Mouse (Mus musculus) brain, embryonic 14.5 days (tissue): ENCODE data around the gene Rab19.

Experiments used
- CTCF ChIP-seq: fragments of 200-500 bp; IDR thresholded peaks from 2 replicates; pipeline ENCODE4 v1.5.1; 2012; ENCODE audit warnings: inconsistent platforms, mild to moderate bottlenecking, moderate library complexity, borderline replicate concordance; ENCODE audit not compliant: insufficient read depth, insufficient read length; ENCODE audit errors: extremely low read depth
- POLR2A ChIP-seq: fragments of 200-500 bp; IDR thresholded peaks from 2 replicates; pipeline ENCODE4 v1.6.1; 2012; ENCODE audit warnings: mild to moderate bottlenecking, inconsistent platforms, borderline replicate concordance; ENCODE audit not compliant: poor library complexity, insufficient read depth, insufficient read length, severe bottlenecking; ENCODE audit errors: extremely low read depth

GRCm38 (mm10) chr6:39338359-39338758 is 42.6 kb upstream of the Rab19 start:
- TF ChIP-seq CTCF (no peak), POLR2A (no peak)
